Mouse (Mus musculus) spleen, postnatal 14 days (tissue): ENCODE measurements around the gene Mcm8.
A peak's percentile ranks its signal among the peaks of the same experiment; 100 is the strongest.

ENCODE experiments used
- DNase-seq, 2 experiments: peaks; one replicate each; pipeline ENCODE4 v3.0.0; 2021 to 2022; ENCODE audit warnings: low spot score in 2 of 2

The Mcm8 gene

GRCm38 (mm10) chr2:132815608-132816314 is at the start of gene Mcm8, which contains the start of gene Trmt6:
Gene Mcm8, plus strand, starts transcription at chr2:132816141.
Gene Trmt6, minus strand, starts transcription at chr2:132816055.
- peak; percentile 73 to 84 for DNase-seq

DNA sequence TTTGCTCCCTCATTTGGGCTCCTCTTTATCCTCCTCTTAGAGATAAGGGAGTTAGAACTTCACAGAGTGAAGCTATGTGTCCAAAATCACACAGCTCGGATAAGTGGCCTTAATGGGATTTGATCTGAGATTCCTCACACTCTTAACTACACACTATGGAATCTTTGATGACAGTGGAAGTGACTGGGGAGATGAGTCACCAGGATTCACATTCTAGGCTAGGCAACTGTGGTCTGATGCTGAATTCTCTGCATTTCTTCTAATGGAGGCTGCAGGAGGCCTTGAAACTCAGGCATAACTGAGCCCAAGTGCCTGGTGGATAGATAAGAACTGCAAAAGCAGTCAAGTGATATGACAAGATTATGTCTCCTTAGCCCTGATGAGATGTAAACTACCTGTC is 45.1 kb upstream of the Mcm8 start:
- DNase-seq: no peak

DNA sequence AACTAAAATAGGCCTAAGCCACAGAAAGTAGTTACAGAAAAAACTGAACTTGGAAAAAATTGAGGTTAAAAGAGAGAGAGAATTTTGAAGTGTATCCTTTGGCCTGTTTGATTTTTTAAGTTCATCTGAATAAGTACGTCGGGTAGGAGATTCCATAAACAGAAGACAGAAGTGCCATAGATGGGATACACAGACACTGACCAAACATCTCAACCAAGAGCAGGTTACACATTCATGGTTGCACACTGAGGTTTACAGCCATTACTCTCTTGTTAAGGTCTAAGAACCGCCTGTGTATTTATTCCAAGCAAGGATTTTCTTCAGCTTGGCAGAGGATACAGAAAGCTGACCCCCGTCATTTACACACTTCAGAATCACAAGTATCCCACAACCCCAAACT is 35.0 kb upstream of the Mcm8 start, which contains the start of gene Chgb:
Gene Chgb, plus strand, starts transcription at position 301 of the 400 bp plus-strand sequence.
- DNase-seq: no peak

- peak; percentile 45 to 63 for DNase-seq
Observed at GRCm38 (mm10) chr2:132781439-132782068, 34.4 kb upstream of the Mcm8 start.

GRCm38 (mm10) chr2:132784039-132784438 is 31.9 kb upstream of the Mcm8 start:
- DNase-seq: no peak

GRCm38 (mm10) chr2:132793441-132794203 is 22.3 kb upstream of the Mcm8 start:
- no peak for DNase-seq

DNA sequence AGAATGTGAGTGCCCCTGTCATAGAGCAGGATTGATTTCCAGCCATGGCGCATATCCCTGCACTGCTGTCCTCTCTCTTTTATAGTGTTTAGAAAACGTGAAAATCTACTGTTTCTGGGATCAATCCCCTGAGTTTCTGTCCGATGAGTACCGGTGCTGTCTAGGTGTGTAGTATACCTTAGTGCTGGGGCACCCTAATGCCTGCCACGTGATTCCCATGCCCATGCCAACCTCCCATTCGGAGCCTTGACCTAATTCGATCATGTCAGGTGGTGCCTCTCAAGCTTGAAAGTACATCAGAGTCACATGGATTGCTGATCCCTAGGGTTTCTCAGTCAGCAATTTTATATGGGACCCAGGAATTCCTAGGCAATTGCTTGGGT is 21.7 kb upstream of the Mcm8 start:
- no peak for DNase-seq

- no peak for DNase-seq
Observed at GRCm38 (mm10) chr2:132802976-132803375, 13.0 kb upstream of the Mcm8 start.

- no peak for DNase-seq
Observed at GRCm38 (mm10) chr2:132841071-132841470, 25.1 kb downstream of the Mcm8 start.

GRCm38 (mm10) chr2:132846407-132847358 is 30.7 kb downstream of the Mcm8 start, which contains the start of gene Crls1:
Gene Crls1, plus strand, starts transcription at chr2:132846666.
- DNase-seq: peak; percentile 97 to 98

DNA sequence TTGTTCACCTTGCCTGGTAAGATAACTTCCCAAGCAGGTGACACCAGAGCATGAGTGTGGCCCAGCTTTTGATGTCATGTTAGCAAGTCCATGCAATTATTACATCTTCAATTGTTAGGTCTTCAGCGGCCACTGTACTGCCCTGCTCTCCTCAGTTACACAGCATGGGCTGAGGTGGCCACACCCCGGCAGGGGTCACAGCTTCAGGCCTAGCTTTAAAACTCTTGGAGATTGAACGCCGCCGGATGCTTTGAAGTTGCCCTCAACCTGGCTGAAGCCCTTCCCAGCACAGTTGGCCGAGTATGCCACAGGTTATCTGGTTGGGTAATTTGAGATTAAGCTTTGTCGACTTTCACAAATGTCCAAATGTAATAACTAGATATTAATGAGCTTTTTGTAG is 31.6 kb downstream of the Mcm8 start:
- DNase-seq: no peak

DNA sequence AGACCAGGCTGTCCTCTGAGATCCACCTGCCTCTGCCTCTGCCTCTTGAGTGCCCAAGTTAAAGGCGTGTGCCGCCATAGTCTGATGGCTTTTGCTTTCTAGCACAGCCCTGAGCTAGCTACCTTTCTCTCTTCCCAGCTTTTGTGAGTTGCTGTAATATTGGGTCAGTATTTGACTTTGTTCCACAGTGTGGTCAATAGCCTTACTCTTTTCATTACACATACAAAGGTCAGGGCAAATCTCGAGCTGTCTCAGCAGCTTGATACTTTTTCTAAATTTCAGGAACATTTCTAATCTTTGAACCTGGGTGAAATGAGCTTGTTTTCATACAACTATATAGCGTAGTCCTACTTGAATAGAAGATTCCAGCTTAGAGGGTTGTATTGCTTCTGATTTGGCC is 32.4 kb downstream of the Mcm8 start:
- no peak for DNase-seq

- DNase-seq: no peak
Observed at GRCm38 (mm10) chr2:132849141-132849540, 33.2 kb downstream of the Mcm8 start.

GRCm38 (mm10) chr2:132853051-132853450 is 37.1 kb downstream of the Mcm8 start:
- no peak for DNase-seq

DNA sequence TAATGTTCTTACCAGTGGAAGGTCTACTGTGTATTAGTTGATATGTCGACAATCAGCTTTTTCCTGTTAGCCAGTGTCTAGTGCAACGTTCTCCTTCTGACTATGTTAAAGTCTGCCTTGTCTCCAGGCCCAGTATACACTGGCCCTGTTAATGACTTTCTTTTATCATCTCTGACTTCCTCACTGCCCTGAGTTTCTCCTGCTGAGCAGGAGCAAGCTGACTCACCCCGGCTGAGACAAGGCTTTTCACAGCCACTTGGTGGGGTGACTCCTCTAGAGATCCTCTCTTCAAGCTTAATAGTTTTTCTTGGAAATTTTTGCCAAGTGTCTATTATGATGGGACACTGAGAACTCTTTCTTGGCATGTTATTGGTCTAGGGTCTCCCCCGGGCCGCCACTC is 40.4 kb downstream of the Mcm8 start:
- DNase-seq: no peak

GRCm38 (mm10) chr2:132860435-132860834 is 44.5 kb downstream of the Mcm8 start:
- no peak for DNase-seq

GRCm38 (mm10) chr2:132861456-132861855 is 45.5 kb downstream of the Mcm8 start:
- no peak for DNase-seq

DNA sequence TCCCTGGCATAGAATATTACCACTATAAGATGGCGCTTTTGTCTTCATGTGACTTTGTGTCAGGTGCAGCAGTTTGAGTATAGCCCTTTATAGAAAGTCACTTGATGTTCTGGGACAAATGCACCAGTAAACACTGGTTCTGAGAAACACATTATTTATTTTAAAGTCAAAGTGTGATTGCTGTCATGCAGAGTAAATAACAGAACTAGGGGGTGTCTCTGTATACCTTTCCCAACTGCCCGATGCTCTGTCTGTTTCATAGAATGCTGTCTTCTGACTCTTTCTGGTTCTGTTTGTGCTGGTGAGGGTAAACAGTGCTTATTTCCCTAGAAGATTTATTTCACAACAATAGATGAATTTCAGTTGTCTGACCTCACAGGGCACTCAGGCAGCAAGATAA is 47.4 kb downstream of the Mcm8 start:
- no peak for DNase-seq

DNA sequence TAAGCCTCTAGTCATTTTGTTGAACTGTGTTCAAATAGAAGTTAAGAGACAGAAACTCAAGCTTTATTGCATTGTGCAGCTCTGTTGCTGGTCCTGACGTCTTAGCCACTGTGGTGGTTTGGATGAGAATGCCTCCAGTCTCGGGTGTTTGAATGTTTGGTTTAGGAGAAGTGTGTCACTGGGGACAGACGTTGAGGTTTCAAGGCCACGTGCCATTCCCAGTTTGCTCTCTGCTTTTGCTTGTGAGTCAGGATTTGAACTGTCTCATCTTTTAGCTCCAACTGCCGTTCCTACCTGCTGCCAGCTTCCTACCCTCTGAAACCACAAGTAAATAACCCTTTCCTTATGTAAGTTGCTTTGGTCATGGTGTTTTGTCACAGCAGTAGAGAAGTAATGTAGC is 51.6 kb downstream of the Mcm8 start:
- DNase-seq: no peak

- DNase-seq: no peak
Observed at GRCm38 (mm10) chr2:132869682-132870081, 53.7 kb downstream of the Mcm8 start.

GRCm38 (mm10) chr2:132870286-132870685 is 54.3 kb downstream of the Mcm8 start:
- no peak for DNase-seq
